Mouse (Mus musculus) spleen, adult 2 months (tissue): ENCODE results near the gene Batf. TPM values are rescaled to one million over a fixed set of nuclear protein-coding genes. Genes with fewer than 3 reads are reported as not detected.

Source experiments
- DNase-seq, 2 experiments: peaks; one replicate each; pipeline versions ENCODE4 v3.0.0 to v3.0.0-alpha.2; 2012 to 2021; ENCODE audit warnings: low spot score in 2 of 2, low read depth in 1 of 2
- H3K27ac ChIP-seq: fragments of 200-500 bp; 2 replicates; pipeline ENCODE4 v1.5.1; 2012; ENCODE audit warnings: low read length, inconsistent platforms; ENCODE audit not compliant: insufficient read depth
- H3K27me3 ChIP-seq: fragments of 200-500 bp; 2 replicates; pipeline ENCODE4 v1.6.1; 2012; ENCODE audit warnings: mild to moderate bottlenecking, moderate library complexity, low read length, inconsistent platforms; ENCODE audit not compliant: control insufficient read depth, insufficient read depth
- H3K36me3 ChIP-seq: fragments of 200-500 bp; 2 replicates; pipeline ENCODE4 v1.6.1; 2012; ENCODE audit warnings: mild to moderate bottlenecking, low read length, inconsistent platforms; ENCODE audit not compliant: control insufficient read depth, insufficient read depth
- H3K4me1 ChIP-seq: fragments of 200-500 bp; 2 replicates; pipeline ENCODE4 v1.6.1; 2011; ENCODE audit warnings: inconsistent platforms; ENCODE audit not compliant: control insufficient read depth, insufficient read depth, insufficient read length
- H3K4me3 ChIP-seq: fragments of 200-500 bp; 2 replicates; pipeline ENCODE4 v1.5.1; 2011; ENCODE audit warnings: mild to moderate bottlenecking, inconsistent platforms; ENCODE audit not compliant: insufficient read depth, insufficient read length; ENCODE audit errors: extremely low read depth
- CTCF ChIP-seq: fragments of 200-500 bp; IDR thresholded peaks from 2 replicates; pipeline ENCODE4 v1.5.1; 2011; ENCODE audit warnings: mild to moderate bottlenecking, inconsistent platforms; ENCODE audit not compliant: insufficient read depth, insufficient read length, insufficient replicate concordance; ENCODE audit errors: extremely low read depth
- POLR2A ChIP-seq: fragments of 200-500 bp; IDR thresholded peaks from 2 replicates; pipeline ENCODE4 v1.6.1; 2011; ENCODE audit warnings: low read depth, low read length, inconsistent platforms
- WGBS: fragments of 180-500 bp; shearing (Covaris S2); methylation state at CpG from one replicate; pipeline ENCODE4 v1.1.7; 2018; 5-methylcytosine and 5-hydroxymethylcytosine counted together
- polyA plus RNA-seq: library from polyadenylated mRNA; depleted of rRNA; stranded (reverse); fragments of >200 nt; gene quantifications from 2 replicates; pipeline ENCODE4 v1.2.3, GENCODE M21; 2012; rRNA removed

Gene Batf
- polyA plus RNA-seq, 1 experiment: 15.4 TPM

GRCm38 (mm10) chr12:85754611-85755265 is 68.3 kb downstream of the Batf start:
- H3K27ac ChIP-seq: no peak overlapping the region
- H3K4me1 ChIP-seq: no peaks in the 10 kb centered on the region
- TF ChIP-seq CTCF (no peak), POLR2A (no peak)
- H3K27me3 ChIP-seq: no peaks in the 10 kb centered on the region
- no peak overlapping the region for H3K4me3 ChIP-seq
- DNase-seq: no peak
- H3K36me3 ChIP-seq: no peaks in the 10 kb centered on the region
- WGBS: 80% methylated on average over 5 of the region's 5 CpGs

GRCm38 (mm10) chr12:85756455-85756854 is 70.0 kb downstream of the Batf start:
- no peak for DNase-seq
- H3K4me1 ChIP-seq: no peaks in the 10 kb centered on the region
- H3K27me3 ChIP-seq: no peaks in the 10 kb centered on the region
- no peak for TF ChIP-seq CTCF
- TF ChIP-seq POLR2A: no peak
- H3K36me3 ChIP-seq: no peaks in the 10 kb centered on the region
- H3K4me3 ChIP-seq: no peak overlapping the region
- WGBS: 77% methylated on average over 3 of the region's 3 CpGs
- H3K27ac ChIP-seq: no peak overlapping the region

- H3K4me3 ChIP-seq: no peak overlapping the region
- no peak for DNase-seq
- 74% methylated on average over 3 of the region's 3 CpGs for WGBS
- no peak overlapping the region for H3K27ac ChIP-seq
- no peaks in the 10 kb centered on the region for H3K27me3 ChIP-seq
- no peaks in the 10 kb centered on the region for H3K36me3 ChIP-seq
- TF ChIP-seq POLR2A (no peak), CTCF (no peak)
- H3K4me1 ChIP-seq: no peaks in the 10 kb centered on the region
Measured at GRCm38 (mm10) chr12:85757074-85757473, 70.6 kb downstream of the Batf start.

Other genes with a start within 250 kb of the Batf start
- gene Fos, start 212.8 kb upstream of the Batf start, polyA plus RNA-seq: 9.4 and 9.7 TPM in 2 replicates
- 8.2 and 9.6 TPM in 2 replicates for gene Jdp2, start 87.6 kb upstream of the Batf start, polyA plus RNA-seq
- 0.40 and 0.60 TPM in 2 replicates for gene Flvcr2, start 59.9 kb downstream of the Batf start, polyA plus RNA-seq
- gene Erg28, start 137.9 kb downstream of the Batf start, polyA plus RNA-seq: 19.1 and 21.6 TPM in 2 replicates
- 6.2 and 6.7 TPM in 2 replicates for gene Ttll5, start 138.0 kb downstream of the Batf start, polyA plus RNA-seq